Mouse (Mus musculus): Measurements from ENCODE around the gene St5. TPM values are rescaled to one million over a fixed set of nuclear protein-coding genes. Genes with fewer than 3 reads are reported as not detected.
A peak's percentile ranks its signal among the peaks of the same experiment; 100 is the strongest.

St5 gene
- total RNA-seq (2021) = 44.0 and 49.4 TPM in 2 replicates
- long read RNA-seq, experiment 1, full-length matches to known transcripts = 15 of 43 reads
- long read RNA-seq, experiment 1, partial matches to known transcripts = 10 of 43 reads
- long read RNA-seq, experiment 1, other reads (novel, unspliced or antisense) = 18 of 43 reads
- long read RNA-seq, experiment 2, full-length matches to known transcripts = 10 of 33 reads
- long read RNA-seq, experiment 2, partial matches to known transcripts = 11 of 33 reads
- long read RNA-seq, experiment 2, other reads (novel, unspliced or antisense) = 12 of 33 reads

DNA sequence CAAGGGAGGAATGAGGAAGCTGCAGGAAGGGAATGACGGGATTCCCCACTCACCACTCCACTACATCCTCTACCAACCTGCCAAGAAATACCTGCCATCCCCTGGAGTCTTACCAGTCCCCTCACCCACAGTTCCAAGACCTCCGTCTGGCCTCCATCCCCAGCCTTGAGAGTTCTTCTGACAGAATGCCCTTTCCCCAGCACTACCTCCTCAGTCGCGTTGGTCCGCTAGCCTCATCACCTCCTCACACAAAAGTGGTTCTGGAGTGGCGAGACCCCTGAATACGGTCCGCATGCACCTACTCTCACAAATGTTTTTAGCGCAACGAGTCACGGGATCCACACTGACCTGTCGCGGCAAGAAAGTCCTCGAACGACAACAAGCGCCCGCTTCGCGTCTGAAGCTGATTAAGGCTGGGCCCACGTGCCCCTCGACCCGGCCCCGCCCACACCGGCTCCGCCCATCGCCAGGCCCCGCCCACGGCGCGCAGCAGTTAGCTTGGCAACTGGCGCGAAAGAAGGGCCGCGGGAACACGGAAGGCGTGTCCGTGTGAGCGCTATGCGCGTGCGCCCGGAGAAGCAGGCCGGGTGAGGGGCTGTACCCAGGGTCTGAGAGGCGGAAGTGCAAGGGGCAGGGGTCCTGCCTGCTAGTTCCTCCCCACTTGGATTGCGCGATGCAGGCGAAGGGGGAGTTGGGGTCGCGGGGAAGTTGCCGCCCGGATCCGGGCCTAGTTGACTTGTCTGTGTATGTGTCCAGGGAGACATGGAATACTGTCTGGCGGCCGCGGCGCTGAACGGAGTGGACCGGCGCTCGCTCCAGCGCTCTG, at the start of gene St5, which contains the start of gene Akip1:
St5 (minus strand) TSS at position 416 of the 826 bp plus-strand sequence.
Akip1 (plus strand) TSS at position 501 of the 826 bp plus-strand sequence.
- peak; percentile 99 for DNase-seq

DNA sequence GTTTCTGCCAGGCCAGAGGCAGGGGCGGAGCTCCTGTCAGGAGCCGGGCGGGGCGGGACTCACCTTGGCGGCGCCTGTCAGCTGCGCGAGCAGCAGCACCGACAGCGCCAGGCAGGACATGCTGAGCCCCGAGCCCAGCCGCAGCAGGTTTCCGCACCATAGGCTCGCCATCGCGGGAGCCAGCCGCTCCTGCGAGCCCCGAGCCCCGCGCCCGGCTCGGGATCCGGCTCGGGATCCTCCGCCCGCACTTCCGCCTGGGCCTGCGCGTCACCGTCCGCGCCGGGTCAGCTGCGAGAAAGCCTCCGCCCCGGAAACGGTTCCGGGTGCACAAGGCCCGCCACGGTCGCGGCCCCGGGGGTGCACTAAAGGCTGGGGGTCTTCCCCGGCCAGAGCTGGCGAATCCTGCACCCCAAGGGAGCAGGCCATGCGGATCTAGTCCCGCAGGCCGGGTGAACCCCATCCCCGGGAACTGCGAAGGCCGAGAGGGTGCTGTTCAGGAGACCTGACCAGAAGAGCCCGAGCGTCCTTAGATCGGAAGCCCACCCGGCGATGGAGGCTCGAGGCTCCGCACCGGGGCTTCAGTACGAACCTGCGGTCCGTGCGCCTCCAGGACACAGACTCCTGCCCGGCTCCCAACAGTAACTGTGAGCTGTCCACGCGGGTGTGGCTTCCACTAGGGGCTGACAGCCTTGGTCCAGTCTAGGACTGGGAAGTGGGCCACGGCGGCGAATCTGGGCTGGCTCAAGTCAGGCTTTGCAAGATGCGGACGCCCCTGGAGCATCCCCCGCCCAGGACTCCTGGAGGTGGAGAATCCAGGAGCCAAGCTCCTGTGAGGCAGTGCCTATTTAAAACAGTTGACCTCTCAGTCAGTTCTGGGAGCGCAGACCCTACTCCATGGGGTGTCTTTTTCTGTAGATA, 48.9 kb upstream of the St5 start, which contains the start of gene Tmem9b:
Tmem9b (minus strand) TSS at position 868 of the 918 bp plus-strand sequence.
- peak; percentile 91 for DNase-seq

DNA sequence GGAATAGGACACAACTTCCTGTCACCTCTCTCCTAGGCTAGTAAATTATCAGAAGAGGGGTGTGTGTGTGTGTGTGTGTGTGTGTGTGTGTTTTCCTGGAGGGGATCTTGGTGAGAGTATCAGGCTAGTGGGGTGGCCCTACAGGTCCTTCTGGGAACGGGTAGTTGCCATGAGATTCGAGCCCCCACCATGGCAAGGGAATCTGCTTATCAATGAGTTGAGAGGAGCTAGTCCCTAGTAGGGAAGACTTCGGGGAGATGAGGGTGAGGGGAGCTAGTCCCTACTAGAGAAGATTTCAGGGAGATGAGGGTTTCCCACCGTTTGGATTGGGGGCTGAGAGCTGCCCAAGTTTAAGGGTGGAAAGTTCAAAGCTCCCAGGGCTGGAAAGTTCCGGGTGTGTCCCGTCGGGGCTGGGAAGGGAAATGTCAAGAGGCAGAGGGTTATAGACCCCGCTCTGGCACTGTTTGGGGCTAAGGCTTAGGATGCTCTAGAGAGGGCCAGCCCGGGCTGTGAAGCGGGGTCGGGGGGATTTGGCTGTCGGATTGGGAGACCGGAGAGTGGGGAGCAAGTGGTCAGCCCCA, 48.1 kb upstream of the St5 start:
- DNase-seq = no peak

DNA sequence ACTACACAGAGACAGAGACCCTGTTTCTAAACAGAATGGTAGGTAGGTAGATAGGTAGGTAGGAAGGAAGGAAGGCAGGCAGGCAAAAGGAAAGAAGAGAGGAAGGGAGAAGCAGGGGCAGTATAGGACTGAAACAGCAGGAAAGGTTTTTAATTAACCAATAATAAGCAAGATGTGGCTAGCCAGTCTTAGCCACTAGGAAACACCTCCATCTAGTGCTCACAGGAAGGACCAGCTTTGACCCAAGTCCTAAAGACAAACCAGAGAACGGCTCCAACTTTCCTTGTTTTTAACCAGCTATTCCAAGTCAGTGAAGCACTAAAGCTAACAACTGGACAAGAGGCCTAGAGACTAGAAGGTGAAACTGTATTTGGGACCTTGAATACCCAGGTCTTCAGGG, 44.3 kb upstream of the St5 start:
- no peak for DNase-seq

DNA sequence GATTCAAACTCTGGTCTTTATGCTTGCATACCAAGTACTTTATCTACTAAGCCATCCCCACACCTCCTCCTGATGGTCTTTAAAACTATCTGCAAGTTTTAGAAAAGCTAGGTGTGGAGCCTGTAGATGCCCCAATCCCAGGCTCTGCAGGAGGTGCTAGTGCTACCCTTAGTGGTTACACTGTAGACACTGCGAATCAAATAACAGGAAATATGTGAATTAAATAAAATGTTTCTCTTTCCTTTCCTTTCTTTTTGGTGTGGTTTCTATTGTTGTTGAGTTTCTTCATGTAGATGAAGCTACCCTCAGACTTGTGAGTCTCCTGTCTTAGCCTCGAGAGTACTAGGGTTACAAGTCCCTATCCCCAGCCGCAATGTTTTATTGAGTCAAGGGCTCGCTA, 38.3 kb upstream of the St5 start:
- DNase-seq = no peak

DNA sequence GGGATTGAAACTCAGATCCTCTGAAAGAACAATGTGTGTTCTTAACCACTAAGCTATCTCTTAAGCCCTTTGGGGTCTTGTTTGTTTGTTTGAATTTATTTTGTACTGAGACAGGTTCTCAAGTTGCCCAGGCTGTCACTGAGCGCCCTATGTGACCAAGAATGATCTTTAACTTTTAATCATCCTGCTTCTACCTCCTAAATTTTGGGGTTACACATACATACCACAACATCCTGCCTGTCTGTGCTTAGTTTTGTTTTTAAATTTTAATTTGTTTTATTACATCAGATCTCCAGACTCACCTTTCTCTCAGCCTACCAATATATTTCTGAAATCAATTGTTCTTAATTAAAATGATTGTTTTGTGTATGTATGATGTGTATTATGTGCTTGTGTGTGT, 37.7 kb upstream of the St5 start:
- no peak for DNase-seq

DNA sequence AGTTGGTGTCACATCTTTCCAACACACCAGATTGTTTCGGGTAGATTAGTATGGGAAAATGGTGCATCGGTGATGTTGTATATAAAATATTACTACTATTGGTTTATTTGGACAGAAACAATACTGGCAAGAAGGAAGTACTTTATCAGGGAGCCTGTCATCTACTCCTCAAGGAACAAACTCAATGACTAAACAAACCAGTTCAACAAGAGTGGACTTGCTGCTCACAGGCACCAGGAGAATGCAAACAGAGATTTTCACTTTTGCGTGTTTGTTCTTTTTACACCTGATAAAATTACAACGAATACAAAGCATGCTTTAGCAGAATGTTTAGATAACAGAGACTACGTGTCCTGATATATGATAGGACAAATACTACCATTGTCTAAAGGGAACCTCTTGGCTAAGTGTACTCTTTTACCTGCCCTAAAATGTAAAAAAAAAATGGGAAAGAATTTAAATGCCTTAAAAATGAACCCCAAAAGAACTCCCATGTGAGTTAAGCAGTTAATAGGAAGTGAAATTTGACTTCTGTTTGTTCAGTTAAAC, 36.5 kb upstream of the St5 start:
- no peak for DNase-seq

DNA sequence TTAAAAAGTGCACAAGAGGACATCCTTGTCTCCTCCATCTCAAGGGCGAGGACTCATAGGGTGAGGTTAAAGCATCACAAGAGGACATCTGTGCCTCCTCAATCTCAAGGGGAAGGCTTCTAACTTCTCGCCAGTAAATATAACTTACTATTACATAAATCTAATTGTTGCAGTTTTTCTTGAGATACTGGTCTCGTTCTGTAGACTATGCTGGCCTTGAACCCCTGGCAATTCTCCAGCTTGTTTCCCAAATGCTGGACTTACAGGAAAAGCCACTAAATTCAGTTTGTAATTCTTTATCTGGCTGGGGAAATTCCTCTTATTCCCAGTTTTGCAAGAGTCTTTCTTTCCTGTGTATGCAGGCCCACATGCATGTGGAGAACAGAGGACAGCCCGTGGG, 31.4 kb upstream of the St5 start:
- peak; percentile 47 for DNase-seq

DNA sequence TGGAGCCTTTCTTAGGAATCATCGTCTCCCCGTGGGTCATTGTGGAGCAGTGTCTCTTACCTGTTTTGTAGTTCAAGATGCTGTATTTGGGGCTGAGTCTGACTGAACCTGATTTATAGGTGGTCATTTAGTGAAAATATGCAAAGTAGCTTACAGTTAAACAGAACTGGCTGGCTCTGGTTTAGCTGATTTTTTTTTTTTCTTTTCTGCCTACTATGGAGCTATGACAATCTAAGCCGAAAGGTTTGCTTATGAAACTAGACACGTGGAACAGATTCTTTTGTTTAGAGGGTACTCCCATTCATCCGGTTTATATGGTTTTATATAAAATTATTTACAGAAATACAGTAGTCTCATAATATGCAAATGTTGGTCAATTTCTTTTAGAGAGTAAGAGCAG, 28.2 kb upstream of the St5 start, which contains the start of gene Ascl3:
Ascl3 (minus strand) TSS at position 101 of the 400 bp plus-strand sequence.
- no peak for DNase-seq

DNA sequence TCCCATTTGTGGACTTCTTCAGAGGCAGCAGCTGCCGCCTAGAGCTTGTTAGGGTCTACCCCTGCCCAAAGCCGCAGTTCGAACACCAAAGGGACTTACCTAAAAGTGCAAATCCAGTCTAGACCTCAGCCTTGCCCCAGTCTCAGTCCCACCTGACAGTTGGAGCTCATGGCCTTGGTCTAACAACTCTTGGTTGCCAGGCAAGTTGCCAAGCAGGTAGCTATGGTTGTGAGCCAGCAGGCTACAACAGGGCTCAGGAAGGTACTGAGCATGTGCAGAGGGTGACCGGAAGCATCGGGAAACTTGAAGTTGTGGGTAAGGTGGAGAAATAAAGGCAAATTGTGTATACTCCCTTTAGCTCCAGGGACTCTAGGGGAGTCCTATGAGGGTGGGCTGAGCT, 20.3 kb upstream of the St5 start, which contains the start of gene BC051019:
BC051019 (minus strand) TSS at position 154 of the 400 bp plus-strand sequence.
- DNase-seq = no peak

DNA sequence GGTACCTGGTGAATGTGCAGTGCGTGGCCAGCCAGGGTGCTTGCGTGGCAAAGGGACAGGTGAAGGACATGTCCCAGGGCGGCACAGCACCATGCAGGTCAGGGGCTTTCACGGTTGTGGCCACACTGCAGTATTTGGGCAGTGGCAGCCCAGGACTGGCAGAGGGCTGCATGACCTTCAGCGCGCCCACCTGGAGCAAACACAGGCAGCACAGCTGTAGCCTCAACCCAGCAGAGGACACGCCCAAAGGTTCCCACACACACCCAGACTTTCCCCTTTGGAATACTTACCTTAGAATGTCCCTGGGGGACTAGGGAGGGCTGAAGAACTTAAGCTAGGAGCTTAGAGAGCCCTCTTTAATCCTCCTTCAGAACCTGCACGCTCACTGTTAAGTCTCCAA, 19.7 kb upstream of the St5 start:
- no peak for DNase-seq

DNA sequence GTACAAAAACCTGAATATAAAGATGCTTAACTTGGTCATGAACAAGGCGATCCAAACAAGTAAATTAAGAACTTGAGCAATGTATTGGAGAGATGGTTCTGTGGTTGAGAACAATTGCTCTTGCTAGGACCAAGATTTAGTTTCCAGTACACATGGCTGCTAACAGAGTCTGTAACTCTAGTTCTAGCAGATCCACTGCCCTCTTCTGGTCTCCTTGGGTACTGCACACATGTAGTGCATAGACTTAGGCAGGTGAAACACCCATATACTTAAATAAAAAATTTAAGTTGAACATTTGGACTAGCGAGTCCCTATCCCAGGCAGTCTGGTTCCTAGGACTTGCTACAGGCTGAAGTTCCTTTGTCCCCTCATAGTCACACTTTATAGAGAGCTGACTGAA, 19.2 kb upstream of the St5 start:
- no peak for DNase-seq

DNA sequence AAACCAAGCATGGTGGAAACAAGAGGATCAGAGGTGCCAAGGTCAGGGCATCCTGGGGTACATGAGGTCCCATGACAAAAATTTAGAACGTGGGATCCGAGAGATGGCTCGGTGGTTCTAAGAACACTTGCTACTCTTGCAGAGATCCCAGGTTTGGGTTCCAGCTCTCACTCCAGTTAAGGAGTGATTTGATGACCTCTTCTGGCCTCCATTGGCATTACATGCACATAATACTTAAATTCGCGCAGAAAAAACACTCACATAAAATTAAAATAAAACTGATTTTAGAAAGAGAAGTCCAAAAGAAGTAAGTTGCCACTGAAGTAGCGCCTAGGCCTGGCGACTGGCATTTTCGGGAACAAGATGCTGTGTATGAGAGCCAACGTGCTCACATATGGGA, 15.9 kb upstream of the St5 start:
- peak; percentile 48 for DNase-seq

DNA sequence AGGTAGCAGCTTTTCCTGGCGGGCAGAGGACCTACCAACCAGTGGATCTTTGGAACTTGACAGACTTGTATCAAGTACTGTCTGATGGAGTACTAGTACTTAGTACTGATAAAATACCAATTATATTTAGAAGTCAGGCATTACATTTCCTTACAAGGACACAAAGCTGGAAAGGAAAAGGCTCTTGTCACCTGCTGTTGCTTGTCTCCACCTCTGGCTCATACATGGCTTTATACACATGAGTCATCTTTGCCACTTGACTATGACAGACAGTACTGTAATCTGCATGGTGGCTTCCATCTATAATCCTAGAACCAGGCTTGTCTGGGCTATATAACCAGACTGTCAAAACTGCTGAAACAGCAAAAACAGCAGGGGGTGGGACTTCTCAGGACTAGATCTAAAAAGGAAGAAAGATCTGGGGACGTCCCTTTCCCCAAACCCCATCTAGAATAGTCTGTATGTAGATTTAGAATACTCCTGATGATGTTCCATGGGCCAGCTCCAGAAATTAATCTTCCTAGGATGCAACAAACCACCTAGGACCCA, 10.1 kb upstream of the St5 start:
- DNase-seq = no peak

DNA sequence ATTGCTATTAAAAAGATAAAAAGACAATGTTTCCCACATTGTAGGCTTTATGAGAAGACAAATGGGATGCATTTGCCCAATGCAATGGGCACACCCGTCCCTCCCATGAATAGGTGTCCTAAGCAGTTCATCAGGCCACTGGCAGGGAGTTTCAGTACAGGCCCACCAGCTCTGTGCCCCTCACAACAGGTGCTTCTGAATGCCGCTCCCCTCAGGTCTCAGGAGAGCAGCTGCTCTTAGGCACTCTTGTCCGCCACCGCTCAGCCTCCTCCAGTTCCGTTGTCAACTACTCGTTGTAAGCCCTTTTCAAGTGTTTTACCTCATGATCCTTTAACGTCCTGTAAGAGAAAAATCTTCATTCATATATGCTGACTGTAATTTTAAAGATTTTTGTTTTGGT, 8.8 kb upstream of the St5 start:
- DNase-seq = no peak

DNA sequence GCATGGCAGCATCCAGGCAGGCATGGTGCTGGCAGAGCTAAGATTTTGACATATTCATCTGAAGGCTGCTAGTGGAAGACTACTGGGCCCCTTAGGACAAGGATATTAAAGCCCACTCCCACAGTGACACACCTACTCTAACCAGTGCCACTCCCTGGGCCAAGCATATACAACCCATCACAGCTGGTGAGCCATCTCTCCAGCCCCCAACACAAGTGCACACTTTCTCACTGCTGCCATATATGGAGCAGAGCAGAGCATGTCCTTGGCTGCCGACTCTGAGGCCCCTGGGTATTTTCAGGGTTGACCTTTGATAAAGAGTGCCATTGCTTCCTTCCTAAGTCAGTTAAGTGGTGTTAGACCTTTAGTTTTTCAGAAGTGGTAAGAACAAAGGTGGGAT, 6.7 kb upstream of the St5 start:
- no peak for DNase-seq

DNA sequence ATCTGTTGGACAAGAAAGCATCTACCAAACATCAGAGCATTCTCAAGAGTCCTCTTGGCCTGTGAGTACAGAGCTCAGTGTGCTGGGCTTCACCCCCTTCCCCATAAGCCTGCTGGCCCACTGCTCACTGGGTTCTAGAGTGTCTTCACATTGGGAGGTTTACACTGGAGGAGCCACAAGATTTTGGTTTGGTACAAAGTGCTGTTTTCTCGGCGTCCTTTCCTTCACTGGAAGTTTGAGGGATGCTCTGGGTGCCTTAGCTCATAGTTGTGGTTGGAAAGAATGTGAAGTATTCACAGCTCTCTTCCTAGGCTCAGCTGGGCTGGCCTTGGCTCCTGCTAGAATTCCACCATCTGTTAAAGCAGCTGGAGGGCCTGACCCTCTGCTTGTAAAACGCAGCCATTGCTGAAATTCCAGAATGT, 5.6 kb upstream of the St5 start:
- peak; percentile 37 for DNase-seq

DNA sequence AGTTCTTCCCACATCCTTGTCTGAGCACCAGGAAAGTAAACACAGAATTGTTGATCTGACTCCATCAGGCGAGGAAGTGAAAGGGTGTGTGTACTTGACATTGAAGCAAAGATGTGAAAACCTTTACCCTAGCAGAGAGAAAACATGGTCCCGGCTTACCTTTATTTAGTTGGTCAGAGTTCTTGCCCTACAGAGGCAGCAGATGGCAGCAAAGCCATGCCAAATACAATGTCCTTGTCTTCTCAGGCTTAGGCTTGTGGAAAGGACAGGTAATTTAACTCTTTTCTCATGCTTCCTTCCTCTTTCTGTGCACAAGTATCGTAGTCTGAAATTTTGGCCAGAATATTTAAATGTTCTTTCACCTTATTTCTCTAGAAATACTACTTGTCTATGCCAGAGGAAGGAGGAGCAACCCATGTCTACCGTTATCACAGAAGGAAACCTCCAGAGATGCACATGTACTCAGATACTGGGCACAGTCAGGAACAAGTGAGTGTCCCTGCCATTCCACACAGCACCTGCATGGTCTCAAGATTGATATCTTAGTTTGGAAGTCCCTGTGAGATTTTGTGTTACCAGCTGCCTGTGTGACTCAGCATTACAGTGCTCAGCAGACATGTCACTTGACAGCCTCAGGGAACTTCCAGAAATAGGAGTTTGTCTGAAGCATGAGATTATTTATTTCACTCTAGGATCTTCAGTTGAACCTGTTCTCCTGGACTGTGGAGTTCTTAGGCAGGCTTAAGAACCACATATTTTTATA, 3.8 kb upstream of the St5 start:
- DNase-seq = peak; percentile 70

DNA sequence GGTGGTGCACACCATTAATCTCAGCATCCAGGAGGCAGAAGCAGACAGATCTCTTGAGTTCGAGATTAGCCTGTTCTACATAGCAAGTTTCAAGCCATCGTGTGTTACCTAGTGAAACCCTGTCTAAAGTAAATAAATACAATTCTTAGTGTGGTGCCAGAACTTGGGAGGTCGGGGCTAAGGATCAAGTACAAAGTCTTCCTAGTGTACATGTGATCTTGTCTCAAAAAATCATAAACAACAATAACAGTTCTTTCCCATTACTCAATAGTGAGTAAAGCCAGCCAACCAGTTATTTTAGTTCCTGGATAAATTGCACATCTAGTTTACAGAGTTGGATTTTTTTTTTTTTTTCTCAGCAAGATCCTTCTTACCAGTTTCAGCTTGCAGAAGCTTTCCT, 1.1 kb upstream of the St5 start:
- no peak for DNase-seq

DNA sequence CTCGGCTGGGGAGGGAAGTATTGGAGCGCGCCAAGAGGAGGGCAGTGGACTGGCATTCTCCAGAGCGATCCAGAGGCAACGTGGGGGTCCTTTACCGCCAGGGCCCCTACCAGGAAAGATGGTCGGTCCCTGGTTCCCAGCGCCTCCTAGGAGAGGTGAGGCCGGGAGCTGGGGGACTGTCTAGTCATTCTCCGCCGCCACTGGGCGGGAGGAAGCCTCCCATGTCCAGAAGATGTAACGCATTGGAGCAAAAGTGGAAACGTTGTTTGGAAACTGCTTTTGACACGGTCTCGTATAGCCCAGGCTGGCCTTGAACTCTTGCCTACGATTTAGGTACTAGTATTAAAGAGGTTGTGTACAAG, 592 bp upstream of the St5 start:
- DNase-seq = no peak

DNA sequence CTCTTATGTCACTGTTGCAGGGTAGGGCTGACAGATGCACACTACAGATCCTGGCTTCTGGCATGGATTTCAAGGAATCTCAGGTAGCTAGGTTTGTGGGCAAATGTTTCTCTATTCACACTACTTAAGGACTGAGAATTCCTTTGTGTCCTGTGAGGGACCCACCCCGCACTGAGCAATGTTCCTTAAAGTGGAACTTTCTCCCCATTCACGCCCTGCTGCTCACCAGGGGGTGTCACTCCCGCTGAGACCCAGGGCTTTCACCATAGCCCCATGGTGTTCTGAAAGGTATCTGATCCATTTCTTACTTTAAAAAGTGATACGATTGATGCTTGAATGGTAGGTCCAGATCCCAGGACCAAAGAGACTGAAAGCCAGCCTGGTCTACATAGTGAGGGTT, 684 bp downstream of the St5 start:
- DNase-seq = no peak

Measured in adrenal gland, postnatal 14 days (tissue).